Comparison of ENCODE assay signal across 24 mouse cellular contexts in the genomic region with DNA sequence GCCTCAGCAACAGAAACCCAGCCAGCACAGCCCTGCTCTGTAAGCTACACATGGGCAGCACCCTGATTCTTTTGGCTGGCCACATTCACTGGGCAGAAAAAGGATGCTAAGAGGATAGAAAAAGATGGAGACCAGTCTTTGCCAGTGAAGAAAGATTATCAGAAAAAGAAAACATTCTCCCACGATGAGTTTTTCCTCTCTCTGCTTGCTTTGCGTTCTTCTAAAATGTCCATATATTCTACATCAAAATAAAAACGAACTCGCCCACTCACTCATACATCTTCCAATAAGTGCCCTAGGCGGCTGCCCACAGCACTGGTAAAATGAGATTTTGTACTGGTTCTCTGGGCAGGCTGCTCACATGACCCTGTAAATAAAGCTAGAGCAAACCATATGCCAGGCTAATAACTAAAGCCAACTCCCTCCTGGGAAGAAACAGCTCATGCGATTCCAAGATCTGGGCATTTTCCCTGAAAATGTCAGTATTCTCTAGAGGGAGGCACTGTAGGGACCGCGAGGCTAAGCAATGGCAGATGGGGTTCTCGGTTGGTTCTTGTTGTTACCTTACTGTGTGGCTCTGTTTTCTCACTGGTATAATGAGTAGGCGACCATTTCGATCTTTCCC. TPM values are rescaled to one million over a fixed set of nuclear protein-coding genes. Genes with fewer than 3 reads are reported as not detected.
DNase-seq lines count a peak whose midpoint lies in the region; ATAC-seq and TF ChIP-seq lines count a peak whose summit lies in the region.
"Had no signal": no experiment of that assay in that cellular context is flagged by ENCODE, and none has a peak within 500 bp of the region (broad histone marks: within the 10 kb centered on the region; RNA-seq: fewer than 3 reads in every experiment).

No protein-coding gene starts in this region.

- no peak for TF ChIP-seq CTCF in forebrain, postnatal 0 days (IDR thresholded peaks at IDR 0.05; ENCODE audit: low read depth)
- no peak for TF ChIP-seq CTCF in midbrain, postnatal 0 days (IDR thresholded peaks at IDR 0.05)
- TF ChIP-seq CTCF in cortical plate, adult 2 months (IDR thresholded peaks at IDR 0.05; ENCODE audit: extremely low read depth, insufficient read depth, low read length): no peak

- no peak overlapping the region for H3K9ac ChIP-seq in forebrain, postnatal 0 days
- no peak overlapping the region for H3K9ac ChIP-seq in forebrain, embryonic 13.5 days
- no peak overlapping the region for H3K9ac ChIP-seq in midbrain, postnatal 0 days (replicated peaks; ENCODE audit: low read length, poor library complexity, severe bottlenecking)
- no peak overlapping the region for H3K9ac ChIP-seq in midbrain, embryonic 14.5 days (replicated peaks; ENCODE audit: low read length)
- H3K9ac ChIP-seq: embryonic facial prominence, embryonic 15.5 days; heart, embryonic 13.5 days; hindbrain, embryonic 12.5 days; limb, embryonic 13.5 days; liver, embryonic 13.5 days had no signal

- 76% methylated on average over 11 of the region's 11 CpGs for WGBS in forebrain, postnatal 0 days
- 88% methylated on average over 11 of the region's 11 CpGs for WGBS in forebrain, embryonic 13.5 days
- 81% methylated on average over 11 of the region's 11 CpGs for WGBS in midbrain, postnatal 0 days
- 82% methylated on average over 11 of the region's 11 CpGs for WGBS in midbrain, embryonic 14.5 days

- no peak overlapping the region for H3K4me3 ChIP-seq in forebrain, postnatal 0 days (ENCODE audit: low read depth, low read length)
- H3K4me3 ChIP-seq in forebrain, embryonic 13.5 days: no peak overlapping the region
- H3K4me3 ChIP-seq in midbrain, postnatal 0 days (ENCODE audit: low read depth, low read length): no peak overlapping the region
- no peak overlapping the region for H3K4me3 ChIP-seq in midbrain, embryonic 14.5 days (replicated peaks; ENCODE audit: low read depth, low read length)
- no peak overlapping the region for H3K4me3 ChIP-seq in cortical plate, adult 2 months (ENCODE audit: insufficient read depth, low read length)
- H3K4me3 ChIP-seq: embryonic facial prominence, embryonic 15.5 days; heart, embryonic 13.5 days; hindbrain, embryonic 12.5 days; limb, embryonic 13.5 days; liver, embryonic 13.5 days had no signal

- H3K27ac ChIP-seq in forebrain, postnatal 0 days (ENCODE audit: low read depth, low read length): peak overlapping the region; percentile 50; the same call in 1 of the 2 replicates
- no peak overlapping the region for H3K27ac ChIP-seq in forebrain, embryonic 13.5 days
- H3K27ac ChIP-seq in midbrain, postnatal 0 days (ENCODE audit: low read depth, low read length): no peak overlapping the region
- no peak overlapping the region for H3K27ac ChIP-seq in midbrain, embryonic 14.5 days (replicated peaks; ENCODE audit: low read depth, low read length)
- H3K27ac ChIP-seq in cortical plate, adult 2 months (ENCODE audit: insufficient read depth, low read length): peak overlapping the region; percentile 38; the same call in 1 of the 2 replicates
- H3K27ac ChIP-seq: embryonic facial prominence, embryonic 15.5 days; heart, embryonic 13.5 days; hindbrain, embryonic 12.5 days; kidney, postnatal 0 days; limb, embryonic 13.5 days; liver, embryonic 13.5 days had no signal

- H3K27me3 ChIP-seq in forebrain, postnatal 0 days (ENCODE audit: insufficient read depth, low read length): no peaks in the 10 kb centered on the region
- no peaks in the 10 kb centered on the region for H3K27me3 ChIP-seq in forebrain, embryonic 13.5 days
- H3K27me3 ChIP-seq in midbrain, postnatal 0 days (ENCODE audit: insufficient read depth, low read length): no peaks in the 10 kb centered on the region
- no peaks in the 10 kb centered on the region for H3K27me3 ChIP-seq in midbrain, embryonic 14.5 days (ENCODE audit: control insufficient read depth, insufficient read depth, low read length)
- H3K27me3 ChIP-seq: embryonic facial prominence, embryonic 15.5 days; hindbrain, embryonic 12.5 days; limb, embryonic 13.5 days; liver, embryonic 13.5 days had no signal

- no peaks in the 10 kb centered on the region for H3K36me3 ChIP-seq in forebrain, postnatal 0 days (ENCODE audit: insufficient read depth)
- no peaks in the 10 kb centered on the region for H3K36me3 ChIP-seq in forebrain, embryonic 13.5 days (ENCODE audit: poor library complexity, severe bottlenecking)
- H3K36me3 ChIP-seq in midbrain, postnatal 0 days (ENCODE audit: insufficient read depth, low read length): no peaks in the 10 kb centered on the region
- no peaks in the 10 kb centered on the region for H3K36me3 ChIP-seq in midbrain, embryonic 14.5 days (ENCODE audit: control insufficient read depth, insufficient read depth, low read length)
- H3K36me3 ChIP-seq: embryonic facial prominence, embryonic 15.5 days; heart, embryonic 13.5 days; hindbrain, embryonic 12.5 days; limb, embryonic 13.5 days; liver, embryonic 13.5 days had no signal

- DNase-seq in forebrain, postnatal 0 days: no peak
- DNase-seq in midbrain, postnatal 0 days (ENCODE audit: low spot score): peak; percentile 50
- no peak for DNase-seq in midbrain, embryonic 14.5 days
- DNase-seq in cerebellum, adult 9-10 months: peak; percentile 95
- no peak for DNase-seq in embryo, embryonic 10 days (ENCODE audit: low spot score)
- DNase-seq in embryo, embryonic 10.5 days (ENCODE audit: low spot score): no peak
- DNase-seq: gastrocnemius, postnatal 10 days; heart, postnatal 14 days; kidney, adult 2 months; liver, embryonic 13.5 days; lung, adult 2 months; lung, postnatal 14 days; retina, postnatal 1 day; right cerebral cortex, postnatal 25 days; spleen, adult 18-20 months had no signal

- no peaks in the 10 kb centered on the region for H3K9me3 ChIP-seq in forebrain, postnatal 0 days (ENCODE audit: low read length)
- H3K9me3 ChIP-seq in forebrain, embryonic 13.5 days (replicated peaks): no peaks in the 10 kb centered on the region
- no peaks in the 10 kb centered on the region for H3K9me3 ChIP-seq in midbrain, postnatal 0 days (ENCODE audit: low read length)
- no peaks in the 10 kb centered on the region for H3K9me3 ChIP-seq in midbrain, embryonic 14.5 days (ENCODE audit: control insufficient read depth, low read length)
- H3K9me3 ChIP-seq: embryonic facial prominence, embryonic 15.5 days; heart, embryonic 13.5 days; hindbrain, embryonic 12.5 days; limb, embryonic 13.5 days; liver, embryonic 13.5 days had no signal

- H3K4me1 ChIP-seq in forebrain, postnatal 0 days (ENCODE audit: insufficient read depth): peaks cover 14% of the 10 kb centered on the region
- H3K4me1 ChIP-seq in forebrain, embryonic 13.5 days: peaks cover 18% of the 10 kb centered on the region
- H3K4me1 ChIP-seq in midbrain, postnatal 0 days (ENCODE audit: insufficient read depth, low read length): no peaks in the 10 kb centered on the region; the same call in 1 of the 2 replicates
- H3K4me1 ChIP-seq in midbrain, embryonic 14.5 days (ENCODE audit: control insufficient read depth, insufficient read depth, low read length): peaks cover 3% of the 10 kb centered on the region; the same call in 1 of the 2 replicates
- peaks cover 10% of the 10 kb centered on the region for H3K4me1 ChIP-seq in cortical plate, adult 2 months (ENCODE audit: control insufficient read depth, insufficient read depth, low read length)
- H3K4me1 ChIP-seq: embryonic facial prominence, embryonic 15.5 days; heart, embryonic 13.5 days; liver, embryonic 13.5 days had no signal

- ATAC-seq in forebrain, postnatal 0 days: no peak
- ATAC-seq in forebrain, embryonic 13.5 days: no peak
- ATAC-seq in midbrain, postnatal 0 days (ENCODE audit: low FRiP score): no peak
- no peak for ATAC-seq in midbrain, embryonic 14.5 days (ENCODE audit: low FRiP score, low TSS enrichment)

- H3K4me2 ChIP-seq in forebrain, postnatal 0 days (ENCODE audit: low read depth): no peak overlapping the region
- H3K4me2 ChIP-seq in forebrain, embryonic 13.5 days: no peak overlapping the region
- H3K4me2 ChIP-seq in midbrain, postnatal 0 days (ENCODE audit: low read depth, low read length, poor library complexity, severe bottlenecking): no peak overlapping the region
- H3K4me2 ChIP-seq in midbrain, embryonic 14.5 days (ENCODE audit: low read length): no peak overlapping the region
- H3K4me2 ChIP-seq: embryonic facial prominence, embryonic 15.5 days; heart, embryonic 13.5 days; hindbrain, embryonic 12.5 days; limb, embryonic 13.5 days; liver, embryonic 13.5 days; midbrain, embryonic 11.5 days had no signal

- no peak for TF ChIP-seq POLR2A in cortical plate, adult 2 months (IDR thresholded peaks at IDR 0.05; ENCODE audit: extremely low read depth, insufficient read depth, low read length)

RNA-seq across cellular contexts. Expression of a gene that starts 24.1 kb away (rescaled TPM):
- total RNA-seq in forebrain, postnatal 0 days (2014; rRNA removed): not detected in 2 replicates
- polyA plus RNA-seq in forebrain, postnatal 0 days (2015; fragmentation: Nextera tagmentation; extraction: Ambion mirVana): 0.05 TPM in 1 of 2 replicates, not detected in the other
- polyA plus RNA-seq in forebrain, embryonic 13.5 days (2015; fragmentation: Nextera tagmentation; extraction: Ambion mirVana): not detected in 2 replicates
- not detected in 2 replicates for total RNA-seq in midbrain, postnatal 0 days (2014; rRNA removed)
- 0.22 TPM in 1 of 2 replicates, not detected in the other for polyA plus RNA-seq in midbrain, postnatal 0 days (2015; fragmentation: Nextera tagmentation; extraction: Ambion mirVana)
- not detected in 2 replicates for polyA plus RNA-seq in midbrain, embryonic 14.5 days (2014; fragmentation: Nextera tagmentation; extraction: Ambion mirVana)
- 5.8 and 6.0 TPM in 2 replicates for polyA plus RNA-seq in cortical plate, adult 2 months (2012; rRNA removed)
- polyA plus RNA-seq: embryonic facial prominence, embryonic 15.5 days; hindbrain, embryonic 12.5 days; kidney, postnatal 0 days; limb, embryonic 13.5 days; midbrain, embryonic 11.5 days; neural tube, embryonic 11.5 days had no signal

RNA-seq across cellular contexts. Expression of a gene that starts 33.8 kb away (rescaled TPM):
- total RNA-seq in forebrain, postnatal 0 days (2014; rRNA removed): 0.62 and 0.90 TPM in 2 replicates
- 0.26 and 0.42 TPM in 2 replicates for polyA plus RNA-seq in forebrain, postnatal 0 days (2015; fragmentation: Nextera tagmentation; extraction: Ambion mirVana)
- polyA plus RNA-seq in forebrain, embryonic 13.5 days (2015; fragmentation: Nextera tagmentation; extraction: Ambion mirVana): 0.15 and 0.30 TPM in 2 replicates
- 1.3 and 1.7 TPM in 2 replicates for total RNA-seq in midbrain, postnatal 0 days (2014; rRNA removed)
- polyA plus RNA-seq in midbrain, postnatal 0 days (2015; fragmentation: Nextera tagmentation; extraction: Ambion mirVana): 0.33 and 0.56 TPM in 2 replicates
- polyA plus RNA-seq in midbrain, embryonic 14.5 days (2014; fragmentation: Nextera tagmentation; extraction: Ambion mirVana): 0.20 and 0.54 TPM in 2 replicates
- polyA plus RNA-seq in cortical plate, adult 2 months (2012; rRNA removed): 1.3 and 2.3 TPM in 2 replicates

Comparison
In these comparisons a context has a peak if more than half of its experiments do, and no peak if none do; other contexts are left out.
1. DNase-seq: peak in midbrain, postnatal 0 days (single experiment) and cerebellum, adult 9-10 months (single experiment); none in forebrain, postnatal 0 days (single experiment), midbrain, embryonic 14.5 days (single experiment), embryo, embryonic 10 days (single experiment) and embryo, embryonic 10.5 days (single experiment).
2. H3K27ac ChIP-seq: peak in forebrain, postnatal 0 days (single experiment) and cortical plate, adult 2 months (single experiment); none in forebrain, embryonic 13.5 days (single experiment), midbrain, postnatal 0 days (single experiment) and midbrain, embryonic 14.5 days (single experiment).